Mouse (Mus musculus): ENCODE data around the gene Zdhhc1. TPM values are rescaled to one million over a fixed set of nuclear protein-coding genes. Genes with fewer than 3 reads are reported as not detected.

Zdhhc1 gene
- total RNA-seq, 1 experiment from 2014 or later, result 0.48 TPM

GRCm38 (mm10) chr8:105519591-105519990 is 22.9 kb upstream of the Zdhhc1 start:
- no peak for ATAC-seq (replicated peaks; ENCODE audit: insufficient number of reproducible peaks, low FRiP score, low TSS enrichment, poor library complexity, severe bottlenecking)

DNA sequence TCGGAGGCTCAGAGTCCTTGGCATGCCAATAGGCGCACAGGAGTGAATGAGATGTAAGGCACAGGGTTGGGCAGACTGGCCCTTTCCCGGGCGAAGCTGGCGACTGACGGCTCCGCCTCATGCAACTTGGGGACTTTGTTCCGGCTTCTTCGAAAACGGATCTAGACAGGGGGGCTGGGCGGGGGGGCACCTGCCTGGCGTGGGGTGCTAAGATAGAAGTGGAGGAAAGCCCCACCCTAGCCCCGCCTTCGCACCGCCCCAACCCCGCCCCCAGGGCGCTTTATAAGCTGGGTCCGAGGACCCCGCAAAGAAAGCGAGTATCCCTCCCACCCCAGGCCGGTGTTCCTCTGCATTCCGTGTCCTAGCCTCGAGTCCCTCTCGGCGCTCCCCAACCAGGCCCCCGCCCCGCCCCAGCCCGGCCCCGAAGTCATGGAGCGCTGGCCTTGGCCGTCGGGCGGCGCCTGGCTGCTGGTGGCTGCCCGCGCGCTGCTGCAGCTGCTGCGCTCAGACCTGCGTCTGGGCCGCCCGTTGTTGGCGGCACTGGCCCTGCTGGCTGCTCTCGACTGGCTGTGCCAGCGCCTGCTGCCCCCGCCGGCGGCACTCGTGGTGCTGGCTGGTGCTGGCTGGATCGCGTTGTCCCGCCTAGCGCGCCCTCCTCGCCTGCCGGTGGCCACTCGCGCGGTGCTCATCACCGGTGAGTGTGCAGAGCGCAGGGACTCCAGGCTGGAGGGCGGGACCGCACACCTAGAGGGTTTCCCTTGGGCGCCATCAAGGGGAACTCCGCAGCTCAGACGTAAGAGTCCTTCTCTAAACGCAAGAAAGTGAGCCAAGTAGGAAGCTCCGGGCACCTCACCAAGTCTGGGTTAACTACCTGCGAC is 22.0 kb upstream of the Zdhhc1 start, which contains the start of gene Hsd11b2:
TSS of gene Hsd11b2 (plus strand) at position 320 of the 878 bp plus-strand sequence.
- ATAC-seq (replicated peaks; ENCODE audit: insufficient number of reproducible peaks, low FRiP score, low TSS enrichment, poor library complexity, severe bottlenecking), result peak; percentile 31; the same call in 1 of the 2 replicates

- ATAC-seq (replicated peaks; ENCODE audit: insufficient number of reproducible peaks, low FRiP score, low TSS enrichment, poor library complexity, severe bottlenecking), result no peak
These were observed 20.6 kb upstream of the Zdhhc1 start for GRCm38 (mm10) chr8:105517346-105517745.

GRCm38 (mm10) chr8:105516018-105516645 is 19.4 kb upstream of the Zdhhc1 start:
- ATAC-seq (replicated peaks; ENCODE audit: insufficient number of reproducible peaks, low FRiP score, low TSS enrichment, poor library complexity, severe bottlenecking), result peak; percentile 79

DNA sequence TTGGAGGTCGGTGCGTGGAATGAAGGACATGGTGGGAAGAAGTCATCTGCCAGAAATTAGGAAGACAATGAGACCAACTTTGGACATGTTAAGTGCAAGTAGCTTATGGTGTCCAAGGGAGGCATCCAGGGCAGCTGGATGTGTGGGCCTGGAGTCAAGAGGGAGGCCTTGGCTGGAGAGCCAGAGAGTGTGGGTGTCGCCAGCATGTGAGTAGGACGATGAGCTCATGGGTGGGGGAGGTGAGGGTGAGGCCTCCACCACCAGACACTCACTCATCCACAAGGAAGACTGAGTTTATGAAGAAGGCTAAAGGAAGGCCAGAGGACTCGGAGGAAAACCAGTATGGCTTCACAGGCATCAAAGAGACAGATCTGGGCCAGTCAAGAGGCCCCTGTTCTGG is 18.0 kb upstream of the Zdhhc1 start:
- no peak for ATAC-seq (replicated peaks; ENCODE audit: insufficient number of reproducible peaks, low FRiP score, low TSS enrichment, poor library complexity, severe bottlenecking)

GRCm38 (mm10) chr8:105514194-105514593 is 17.5 kb upstream of the Zdhhc1 start:
- no peak for ATAC-seq (replicated peaks; ENCODE audit: insufficient number of reproducible peaks, low FRiP score, low TSS enrichment, poor library complexity, severe bottlenecking)

DNA sequence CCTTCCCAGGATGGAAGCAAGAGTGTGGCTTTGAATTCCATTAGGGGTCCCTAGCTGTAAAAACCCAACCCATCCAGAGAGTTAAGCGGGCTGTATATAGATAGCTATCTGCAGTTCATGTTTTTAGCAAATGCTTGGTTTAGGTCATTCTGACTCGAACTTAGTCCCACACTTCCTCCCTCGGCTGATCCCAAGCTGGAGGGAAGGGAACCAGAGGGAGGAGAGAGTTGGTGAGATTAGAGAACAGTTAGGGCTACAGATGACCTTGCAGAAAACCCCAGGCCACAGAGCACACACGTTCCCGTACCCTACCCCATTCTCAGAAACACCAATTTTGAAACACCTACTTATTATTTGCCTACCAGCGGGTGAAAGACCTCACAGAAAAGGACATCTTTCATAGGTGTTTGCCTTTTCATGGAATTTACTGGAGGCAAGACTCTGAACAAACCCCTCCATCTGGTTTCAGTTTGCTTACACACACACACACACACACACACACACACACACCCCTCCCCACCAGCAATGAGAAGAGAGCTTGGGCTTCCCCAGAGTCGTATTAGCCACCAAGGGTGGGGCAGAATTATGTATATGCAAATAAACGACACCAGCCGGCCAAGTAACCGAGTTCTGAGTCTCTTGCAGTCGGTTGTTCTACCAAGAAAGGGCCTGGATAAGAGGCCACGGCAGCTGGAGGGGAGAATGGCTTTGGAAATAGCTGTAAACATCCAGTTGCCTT is 13.5 kb upstream of the Zdhhc1 start:
- ATAC-seq (replicated peaks; ENCODE audit: insufficient number of reproducible peaks, low FRiP score, low TSS enrichment, poor library complexity, severe bottlenecking), result no peak

DNA sequence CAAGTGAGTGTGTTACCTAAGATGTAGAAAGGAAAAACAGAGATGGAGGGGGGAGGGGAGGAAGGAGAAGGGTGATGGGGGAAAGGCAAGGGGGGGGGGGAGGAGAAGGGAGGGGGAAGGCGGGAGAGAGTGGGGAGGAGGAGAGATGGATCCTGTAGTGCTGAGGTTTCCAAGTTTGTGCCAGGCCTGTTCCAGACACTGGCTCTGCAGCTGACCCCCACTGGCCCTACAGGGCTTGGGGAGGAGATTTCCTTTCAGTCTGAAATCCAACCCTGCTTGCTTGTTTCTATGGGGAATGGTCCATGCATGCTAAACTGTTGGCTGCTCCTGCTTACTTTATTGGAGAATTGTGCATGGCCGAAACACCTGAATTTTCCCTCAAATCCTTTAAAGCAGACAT is 12.1 kb upstream of the Zdhhc1 start:
- ATAC-seq (replicated peaks; ENCODE audit: insufficient number of reproducible peaks, low FRiP score, low TSS enrichment, poor library complexity, severe bottlenecking), result no peak

- no peak for ATAC-seq (replicated peaks; ENCODE audit: insufficient number of reproducible peaks, low FRiP score, low TSS enrichment, poor library complexity, severe bottlenecking)
These were observed 10.3 kb upstream of the Zdhhc1 start for GRCm38 (mm10) chr8:105506977-105507376.

- ATAC-seq (replicated peaks; ENCODE audit: insufficient number of reproducible peaks, low FRiP score, low TSS enrichment, poor library complexity, severe bottlenecking), result no peak
These were observed 7.9 kb upstream of the Zdhhc1 start for GRCm38 (mm10) chr8:105504617-105505016.

DNA sequence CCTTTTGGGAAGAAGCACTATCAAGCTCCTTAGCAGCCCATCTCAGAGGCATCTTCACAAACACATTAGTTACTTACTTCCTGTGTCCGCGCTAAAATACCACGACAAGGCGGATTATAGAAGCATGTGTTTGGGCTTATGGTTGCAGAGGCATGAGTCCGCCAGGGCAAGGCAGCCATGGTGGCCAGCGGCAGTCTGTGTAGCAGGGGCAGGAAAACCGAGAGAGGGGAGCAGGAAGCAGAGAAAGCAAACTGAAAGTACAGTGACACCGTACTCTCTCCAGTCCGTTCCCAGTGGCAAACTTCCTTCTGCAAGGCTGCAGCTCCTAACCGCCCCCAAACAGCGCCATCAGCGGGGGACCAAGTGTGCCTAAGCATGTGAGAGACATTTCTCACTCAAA is 3.1 kb upstream of the Zdhhc1 start:
- no peak for ATAC-seq (replicated peaks; ENCODE audit: insufficient number of reproducible peaks, low FRiP score, low TSS enrichment, poor library complexity, severe bottlenecking)

GRCm38 (mm10) chr8:105495350-105496302 is 1.1 kb downstream of the Zdhhc1 start:
- ATAC-seq (replicated peaks; ENCODE audit: insufficient number of reproducible peaks, low FRiP score, low TSS enrichment, poor library complexity, severe bottlenecking), result no peak

DNA sequence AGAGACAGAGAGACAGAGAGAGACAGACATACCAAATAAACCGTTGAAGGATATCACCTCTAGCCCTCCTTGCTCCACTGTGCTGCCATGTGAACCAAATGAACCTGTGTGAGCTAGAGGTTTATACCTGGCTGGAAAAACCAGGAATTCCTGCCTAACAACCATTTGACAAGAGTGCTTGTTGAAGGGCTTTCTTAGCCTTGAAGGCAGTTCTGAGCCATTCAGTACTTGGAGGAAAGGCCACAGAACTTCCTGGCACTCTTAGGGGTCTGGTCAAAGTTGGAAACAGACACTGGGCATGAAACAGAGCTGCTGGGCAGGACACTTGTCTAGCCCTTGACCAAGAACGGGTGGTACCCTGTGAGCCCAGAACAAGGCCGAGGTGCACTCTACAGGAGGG is 2.1 kb downstream of the Zdhhc1 start:
- no peak for ATAC-seq (replicated peaks; ENCODE audit: insufficient number of reproducible peaks, low FRiP score, low TSS enrichment, poor library complexity, severe bottlenecking)

DNA sequence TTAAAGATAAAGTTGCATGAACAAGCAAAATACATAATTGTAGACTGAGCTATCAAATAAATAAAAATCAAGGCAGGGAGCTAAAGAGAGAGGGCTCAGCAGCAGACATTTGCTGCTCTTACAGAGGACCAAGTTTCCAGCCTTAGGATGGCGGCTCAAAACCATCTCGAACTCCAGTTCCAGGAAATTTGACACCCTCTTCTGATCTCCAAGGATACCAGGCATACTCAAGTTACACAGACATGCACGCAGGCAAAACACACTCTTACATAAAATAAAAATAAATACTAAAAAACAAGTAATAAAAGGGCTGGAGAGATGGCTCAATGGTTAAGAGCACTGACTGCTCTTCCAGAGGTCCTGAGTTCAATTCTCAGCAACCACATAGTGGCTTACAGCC is 3.2 kb downstream of the Zdhhc1 start:
- no peak for ATAC-seq (replicated peaks; ENCODE audit: insufficient number of reproducible peaks, low FRiP score, low TSS enrichment, poor library complexity, severe bottlenecking)

DNA sequence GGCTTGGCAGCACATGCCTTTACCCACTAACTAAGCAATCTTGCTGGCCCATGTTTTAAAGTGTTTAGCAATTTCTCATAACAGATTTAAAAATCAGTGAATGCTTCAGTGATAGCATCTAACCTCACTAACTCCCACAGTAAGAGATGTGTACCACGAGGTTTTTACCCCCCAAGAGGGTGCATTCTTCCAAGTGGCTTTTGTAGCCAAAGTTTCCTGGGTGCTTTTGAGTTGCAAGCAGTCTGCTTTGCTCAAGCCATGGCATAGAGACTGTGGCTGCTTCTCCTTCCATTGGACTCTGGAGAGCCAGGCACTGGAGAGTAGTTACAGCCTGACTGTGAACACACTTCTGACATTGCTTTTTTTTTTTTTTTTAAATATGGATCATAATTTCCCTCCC is 7.4 kb downstream of the Zdhhc1 start:
- no peak for ATAC-seq (replicated peaks; ENCODE audit: insufficient number of reproducible peaks, low FRiP score, low TSS enrichment, poor library complexity, severe bottlenecking)

GRCm38 (mm10) chr8:105488082-105488481 is 8.6 kb downstream of the Zdhhc1 start:
- no peak for ATAC-seq (replicated peaks; ENCODE audit: insufficient number of reproducible peaks, low FRiP score, low TSS enrichment, poor library complexity, severe bottlenecking)

GRCm38 (mm10) chr8:105484392-105484791 is 12.3 kb downstream of the Zdhhc1 start:
- no peak for ATAC-seq (replicated peaks; ENCODE audit: insufficient number of reproducible peaks, low FRiP score, low TSS enrichment, poor library complexity, severe bottlenecking)

GRCm38 (mm10) chr8:105484030-105484368 is 12.7 kb downstream of the Zdhhc1 start:
- ATAC-seq (replicated peaks; ENCODE audit: insufficient number of reproducible peaks, low FRiP score, low TSS enrichment, poor library complexity, severe bottlenecking), result no peak

All from monocyte, adult 5-6 weeks (primary cell).